Mouse (Mus musculus): ENCODE results near the gene Nrcam. TPM values are rescaled to one million over a fixed set of nuclear protein-coding genes. Genes with fewer than 3 reads are reported as not detected.

Gene Nrcam
- total RNA-seq, 4 experiments from 2014 or later = 495 to 532 (median 509) TPM

DNA sequence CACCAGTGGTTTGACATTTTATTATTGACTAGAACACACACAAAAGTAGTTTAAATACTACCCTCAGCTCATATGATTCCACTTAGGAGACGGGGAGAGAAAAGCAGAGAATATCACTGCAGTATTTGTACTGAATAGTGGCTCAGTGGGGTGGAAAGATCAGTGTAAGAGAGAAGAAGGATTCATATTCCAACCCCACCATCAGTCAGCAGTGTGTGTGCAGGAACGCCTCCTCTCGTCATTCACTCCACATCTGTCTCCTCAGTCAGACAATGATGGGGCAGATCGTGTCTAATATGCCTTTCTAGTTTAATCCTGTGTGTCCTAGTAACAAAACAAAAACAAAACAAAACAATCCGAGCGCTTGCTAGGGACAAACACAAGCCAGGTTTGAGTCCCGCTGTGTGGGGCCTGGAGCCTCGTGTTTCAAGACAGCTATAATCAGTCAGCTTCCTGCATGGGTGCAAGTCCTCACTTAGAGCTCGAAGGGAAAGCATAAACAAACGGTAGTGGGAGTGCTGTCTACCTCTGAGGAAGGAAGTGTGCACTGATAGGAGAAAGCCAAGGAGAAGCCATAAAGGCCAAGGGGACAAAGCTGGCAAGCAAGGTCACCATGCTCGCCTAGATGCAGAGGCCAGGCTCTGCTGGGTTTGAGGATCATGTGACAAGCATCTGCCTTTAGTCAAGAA, 273.7 kb downstream of the Nrcam start:
- DNase-seq (ENCODE audit: low spot score in 2 of 2) = no peak

- no peak for DNase-seq (ENCODE audit: low spot score in 2 of 2)
Measured at GRCm38 (mm10) chr12:44602958-44603331, 274.3 kb downstream of the Nrcam start.

DNA sequence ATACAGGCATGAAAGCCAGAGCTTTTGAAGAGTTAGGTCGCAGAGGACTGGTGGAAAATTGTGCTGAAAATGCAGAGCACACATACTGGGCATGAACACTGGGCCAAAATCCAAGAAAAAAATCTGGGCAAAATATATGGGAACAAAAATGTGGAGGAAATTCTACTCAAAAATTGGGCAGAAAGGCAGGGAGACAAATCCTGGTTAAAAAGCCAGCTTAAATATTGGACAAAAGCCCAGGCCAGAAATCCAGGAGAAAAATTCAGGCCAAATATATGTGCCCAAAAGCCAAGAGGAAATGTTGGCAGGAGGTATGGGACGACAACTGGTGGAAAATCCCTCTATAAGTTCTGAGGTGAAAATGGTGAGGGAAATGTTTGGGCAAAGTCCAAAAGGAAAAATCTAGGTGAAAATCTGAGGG, 288.3 kb downstream of the Nrcam start:
- no peak for DNase-seq (ENCODE audit: low spot score in 2 of 2)

DNA sequence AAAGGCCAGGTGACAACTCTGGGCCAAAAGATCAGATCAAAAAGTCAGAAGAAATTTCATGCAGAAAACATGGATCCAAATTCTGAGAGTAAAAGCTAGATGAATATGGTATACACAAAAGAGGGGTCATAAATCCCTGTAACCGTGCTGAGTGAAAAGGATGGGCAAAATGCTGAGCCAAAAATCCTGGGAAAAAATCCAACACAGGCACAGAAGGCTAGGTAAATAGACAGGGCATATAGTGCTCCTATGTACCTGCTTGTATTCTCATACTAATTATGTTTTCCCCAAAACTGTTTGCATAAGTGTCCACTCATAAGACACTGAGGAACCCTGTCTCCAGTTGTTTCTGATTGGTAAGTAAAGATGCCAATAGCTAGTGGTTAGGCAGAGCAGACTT, 288.8 kb downstream of the Nrcam start:
- DNase-seq (ENCODE audit: low spot score in 2 of 2) = no peak

- DNase-seq (ENCODE audit: low spot score in 2 of 2) = no peak
Measured at GRCm38 (mm10) chr12:44639341-44639921, 310.7 kb downstream of the Nrcam start.

GRCm38 (mm10) chr12:44640579-44640978, 311.9 kb downstream of the Nrcam start:
- DNase-seq (ENCODE audit: low spot score in 2 of 2) = no peak

Other genes with a start within 250 kb of the Nrcam start
- gene Dnajb9, start 118.6 kb upstream of the Nrcam start, total RNA-seq (2022) = 10 to 100 TPM; 38.3 to 45.0 (median 38.6) TPM
- 100 to 1,000 TPM; 118 to 127 (median 126) TPM for gene Pnpla8, start 107.5 kb upstream of the Nrcam start, total RNA-seq (2022)

Measured in layer of hippocampus, adult 8-10 months (tissue).